Mouse (Mus musculus): ENCODE measurements around the gene Cpm. TPM values are rescaled to one million over a fixed set of nuclear protein-coding genes. Genes with fewer than 3 reads are reported as not detected.
"Not testable (repeated sequence)": the region's sequence is repeated elsewhere in the genome, so short reads cannot be mapped to it uniquely, and the experiment has no call there.

Gene Cpm
- polyA plus RNA-seq, 3 experiments from 2014 or later, result 14.5 to 29.9 (median 27.1) TPM

GRCm38 (mm10) chr10:117726888-117727385, 97.6 kb downstream of the Cpm start:
- no peak for ATAC-seq

GRCm38 (mm10) chr10:117727518-117728110, 98.3 kb downstream of the Cpm start:
- ATAC-seq, result no peak

GRCm38 (mm10) chr10:117728574-117728973, 99.3 kb downstream of the Cpm start:
- ATAC-seq, result no peak

- ATAC-seq, result no peak
These were observed 100.0 kb downstream of the Cpm start for GRCm38 (mm10) chr10:117729139-117729814.

- ATAC-seq, result no peak
These were observed 100.8 kb downstream of the Cpm start for GRCm38 (mm10) chr10:117730140-117730539.

- no peak for ATAC-seq
These were observed 101.4 kb downstream of the Cpm start for GRCm38 (mm10) chr10:117730637-117731203.

- ATAC-seq, result peak; percentile 80
These were observed 102.2 kb downstream of the Cpm start for GRCm38 (mm10) chr10:117731244-117732101.

GRCm38 (mm10) chr10:117732184-117732583, 102.9 kb downstream of the Cpm start:
- ATAC-seq, result no peak

GRCm38 (mm10) chr10:117732962-117733592, 103.8 kb downstream of the Cpm start:
- no peak for ATAC-seq

- ATAC-seq, result not testable (repeated sequence)
These were observed 104.3 kb downstream of the Cpm start for GRCm38 (mm10) chr10:117733626-117734025.

- ATAC-seq, result not testable (repeated sequence)
These were observed 105.0 kb downstream of the Cpm start for GRCm38 (mm10) chr10:117734104-117734852.

- ATAC-seq, result not testable (repeated sequence)
These were observed 106.1 kb downstream of the Cpm start for GRCm38 (mm10) chr10:117735396-117735795.

- no peak for ATAC-seq
These were observed 107.3 kb downstream of the Cpm start for GRCm38 (mm10) chr10:117736573-117736972.

Other genes with a start within 250 kb of the Cpm start
- gene Cpsf6, start 249.5 kb upstream of the Cpm start, polyA plus RNA-seq (2017; shearing (Covaris generic)), result 100 to 1,000 TPM; 103 to 132 (median 120) TPM
- 10 to 100 TPM; 42.1 to 88.6 (median 50.8) TPM for gene Mdm2, start 81.3 kb downstream of the Cpm start, polyA plus RNA-seq (2017; shearing (Covaris generic))
- gene Slc35e3, start 116.9 kb downstream of the Cpm start, polyA plus RNA-seq (2017; shearing (Covaris generic)), result 1 to 10 TPM; 1.8 to 3.5 (median 2.8) TPM
- 10 to 100 TPM; 48.5 to 73.1 (median 57.4) TPM for gene Nup107, start 163.2 kb downstream of the Cpm start, polyA plus RNA-seq (2017; shearing (Covaris generic))
- gene Rap1b, start 216.5 kb downstream of the Cpm start, polyA plus RNA-seq (2017; shearing (Covaris generic)), result 100 to 1,000 TPM in 1 of 3 experiments, 10 to 100 TPM in 2; 60.4 to 128 (median 82.5) TPM